In the genomic region with DNA sequence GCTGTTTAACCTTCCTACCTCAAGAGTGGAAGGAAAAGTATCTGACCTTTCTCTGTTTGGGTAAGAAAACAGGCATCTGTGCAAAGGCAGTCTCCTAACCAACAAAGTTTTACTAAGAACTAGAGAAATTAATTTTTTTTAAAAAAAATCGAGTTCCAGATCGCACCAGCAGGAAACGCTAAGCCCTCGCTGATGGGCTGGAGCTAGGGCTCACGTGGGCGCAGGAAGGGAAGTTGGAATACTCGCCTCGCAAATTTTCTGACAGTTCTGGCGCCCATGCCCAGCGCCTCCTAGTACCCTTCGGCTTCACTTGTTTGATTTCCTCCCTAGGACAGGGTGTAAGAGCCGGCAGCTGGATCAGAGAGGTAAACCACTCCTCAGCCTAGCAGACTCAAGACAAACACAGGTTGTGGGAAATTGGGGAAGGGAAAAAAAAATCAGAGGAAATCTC, we compare ENCODE assay signal across 8 mouse cellular contexts. TPM values are rescaled to one million over a fixed set of nuclear protein-coding genes. Genes with fewer than 3 reads are reported as not detected.
DNase-seq lines count a peak whose midpoint lies in the region; ATAC-seq lines count a peak whose summit lies in the region.

No protein-coding gene starts in this region.

- peak overlapping the region; percentile 100 for H3K4me2 ChIP-seq in hindbrain, embryonic 16.5 days (ENCODE audit: low read length)
- peak overlapping the region; percentile 96 for H3K4me2 ChIP-seq in limb, embryonic 12.5 days
- H3K4me2 ChIP-seq in midbrain, embryonic 13.5 days (replicated peaks), result peak overlapping the region; percentile 97

- no peaks in the 10 kb centered on the region for H3K27me3 ChIP-seq in hindbrain, embryonic 16.5 days (replicated peaks; ENCODE audit: control insufficient read depth, insufficient read depth, low read length)
- H3K27me3 ChIP-seq in limb, embryonic 12.5 days, result peaks cover 24% of the 10 kb centered on the region
- H3K27me3 ChIP-seq in midbrain, embryonic 13.5 days, result peaks cover 37% of the 10 kb centered on the region

- peaks cover 11% of the 10 kb centered on the region for H3K4me1 ChIP-seq in hindbrain, embryonic 16.5 days (ENCODE audit: control insufficient read depth, insufficient read depth, low read depth, low read length)
- H3K4me1 ChIP-seq in limb, embryonic 12.5 days (replicated peaks), result peaks cover 23% of the 10 kb centered on the region
- peaks cover 20% of the 10 kb centered on the region for H3K4me1 ChIP-seq in midbrain, embryonic 13.5 days (replicated peaks)

- H3K4me3 ChIP-seq in hindbrain, embryonic 16.5 days (ENCODE audit: low read length), result peak overlapping the region; percentile 79
- peak overlapping the region; percentile 63 for H3K4me3 ChIP-seq in limb, embryonic 12.5 days (replicated peaks)
- H3K4me3 ChIP-seq in midbrain, embryonic 13.5 days (replicated peaks), result peak overlapping the region; percentile 75

- H3K9me3 ChIP-seq in hindbrain, embryonic 16.5 days (ENCODE audit: control insufficient read depth, low read length), result no peaks in the 10 kb centered on the region
- no peaks in the 10 kb centered on the region for H3K9me3 ChIP-seq in limb, embryonic 12.5 days
- H3K9me3 ChIP-seq in midbrain, embryonic 13.5 days, result no peaks in the 10 kb centered on the region

- 0 out of 2 replicates have a peak overlapping the region, but pooled peaks have one; percentile 7 for H3K27ac ChIP-seq in hindbrain, embryonic 16.5 days (ENCODE audit: low read depth, low read length)
- H3K27ac ChIP-seq in limb, embryonic 12.5 days, result no peak overlapping the region
- no peak overlapping the region for H3K27ac ChIP-seq in midbrain, embryonic 13.5 days

- 0% methylated on average over 12 of the region's 12 CpGs for WGBS in hindbrain, embryonic 16.5 days
- WGBS in limb, embryonic 12.5 days, result under 1% methylated on average over 12 of the region's 12 CpGs
- WGBS in midbrain, embryonic 13.5 days, result under 1% methylated on average over 12 of the region's 12 CpGs

- no peaks in the 10 kb centered on the region for H3K36me3 ChIP-seq in hindbrain, embryonic 16.5 days (ENCODE audit: control insufficient read depth, insufficient read depth, low read length)
- no peaks in the 10 kb centered on the region for H3K36me3 ChIP-seq in limb, embryonic 12.5 days
- H3K36me3 ChIP-seq in midbrain, embryonic 13.5 days, result no peaks in the 10 kb centered on the region

- H3K9ac ChIP-seq in hindbrain, embryonic 16.5 days (ENCODE audit: low read depth, low read length), result peak overlapping the region; percentile 80
- H3K9ac ChIP-seq in limb, embryonic 12.5 days (replicated peaks), result no peak overlapping the region
- H3K9ac ChIP-seq in midbrain, embryonic 13.5 days (replicated peaks), result peak overlapping the region; percentile 77

- ATAC-seq in hindbrain, embryonic 16.5 days, result peak; percentile 66
- ATAC-seq in limb, embryonic 12.5 days (ENCODE audit: insufficient number of reproducible peaks, insufficient read depth, low FRiP score, low TSS enrichment, low read depth), result peak; percentile 21; the same call in 1 of the 2 replicates
- peak; percentile 3; the same call in 1 of the 2 replicates for ATAC-seq in midbrain, embryonic 13.5 days

- peak; percentile 12 to 26 for DNase-seq in adrenal gland, adult 18-20 months (ENCODE audit: low spot score in 2 of 2)
- DNase-seq in adrenal gland, postnatal 4 days (ENCODE audit: low spot score in 2 of 2), result no peak
- DNase-seq in cerebellum, postnatal 25 days, result peak; percentile 75
- DNase-seq in gastrocnemius, adult 18-20 months (ENCODE audit: low spot score), result peak; percentile 8
- peak; percentile 10 for DNase-seq in testis, postnatal 14 days (ENCODE audit: low spot score)

RNA-seq across cellular contexts. Expression of a gene that starts 0.4 kb away (rescaled TPM):
- 1 to 10 TPM; 2.4 to 3.3 TPM for total RNA-seq in adrenal gland, adult 18-20 months (2021)
- total RNA-seq in adrenal gland, postnatal 4 days (2021), result under 1 TPM; 0.81 to 0.99 TPM
- under 1 TPM; 0.40 to 0.43 TPM for total RNA-seq in gastrocnemius, adult 18-20 months (2021)
- polyA plus RNA-seq in hindbrain, embryonic 16.5 days (2015; fragmentation: Nextera tagmentation; extraction: Ambion mirVana), result 3.8 and 4.3 TPM in 2 replicates
- 2.7 and 2.8 TPM in 2 replicates for polyA plus RNA-seq in limb, embryonic 12.5 days (2016; fragmentation: Nextera tagmentation; extraction: Ambion mirVana)
- 1.9 and 3.2 TPM in 2 replicates for polyA plus RNA-seq in midbrain, embryonic 13.5 days (2015; fragmentation: Nextera tagmentation; extraction: Ambion mirVana)

Comparison
In these comparisons a context has a peak if more than half of its experiments do, and no peak if none do; other contexts are left out.
1. DNase-seq: peak in adrenal gland, adult 18-20 months (2 of 2), cerebellum, postnatal 25 days (2 of 2), gastrocnemius, adult 18-20 months (single experiment) and testis, postnatal 14 days (single experiment); none in adrenal gland, postnatal 4 days (0 of 2).
2. ATAC-seq: peak in every context shown above with its lines; median percentile 66 in hindbrain, embryonic 16.5 days; 21 in limb, embryonic 12.5 days; 3 in midbrain, embryonic 13.5 days.
3. Peak in every context shown above with its lines, with median percentiles within 50 percentile points of each other: H3K4me2 ChIP-seq and H3K4me3 ChIP-seq.